Mouse (Mus musculus) urinary bladder, adult 18-20 months (tissue): ENCODE results near the gene Creb3l4.

Source experiments
- DNase-seq, 2 experiments: peaks; one replicate each; pipeline ENCODE4 v3.0.0; 2022; ENCODE audit warnings: low spot score in 2 of 2, mixed read lengths in 2 of 2

Creb3l4 gene

DNA sequence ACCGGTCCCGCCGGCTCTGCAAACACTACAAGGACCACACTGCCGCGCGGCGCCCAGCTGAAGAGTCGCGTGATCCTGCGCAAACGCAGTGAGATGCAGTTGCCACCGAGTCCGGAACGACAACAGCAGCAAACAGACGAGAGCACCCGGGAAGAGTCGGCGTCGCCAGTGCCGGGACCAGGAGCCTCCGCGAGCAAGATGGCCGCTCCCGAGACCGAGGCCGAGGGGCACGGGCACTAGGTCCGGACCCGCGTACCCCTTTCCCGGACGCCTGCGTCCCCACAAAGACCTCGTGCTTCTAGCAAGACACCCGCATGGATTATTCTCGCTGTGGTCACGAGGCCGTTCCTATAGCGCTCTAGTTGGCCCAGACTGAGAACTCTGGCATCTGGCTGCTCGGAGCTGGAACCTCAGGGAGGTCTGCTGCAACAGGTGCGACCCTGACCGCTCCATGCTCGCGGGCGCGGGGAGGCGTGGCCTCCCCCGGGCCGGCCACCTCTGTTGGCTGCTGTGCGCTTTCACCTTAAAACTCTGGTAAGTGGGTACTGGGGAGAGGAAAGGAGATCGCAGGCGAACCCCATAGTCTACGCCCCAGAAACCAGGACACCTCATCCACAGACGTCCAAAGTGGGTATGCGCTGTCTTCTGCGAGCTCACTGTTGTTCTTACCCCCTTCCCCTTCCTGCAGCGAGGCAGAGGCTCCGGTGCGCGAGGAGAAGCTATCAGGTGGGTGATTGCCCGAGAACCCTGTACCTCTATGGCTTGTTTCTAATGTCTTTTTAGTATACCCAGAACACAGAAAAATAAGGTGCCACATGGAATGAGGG lies 11.6 kb downstream of the Creb3l4 start, which contains the start of gene Jtb:
Gene Jtb (plus strand): TSS at position 91 of the 827 bp plus-strand sequence.
- peak; percentile 77 to 93 for DNase-seq

DNA sequence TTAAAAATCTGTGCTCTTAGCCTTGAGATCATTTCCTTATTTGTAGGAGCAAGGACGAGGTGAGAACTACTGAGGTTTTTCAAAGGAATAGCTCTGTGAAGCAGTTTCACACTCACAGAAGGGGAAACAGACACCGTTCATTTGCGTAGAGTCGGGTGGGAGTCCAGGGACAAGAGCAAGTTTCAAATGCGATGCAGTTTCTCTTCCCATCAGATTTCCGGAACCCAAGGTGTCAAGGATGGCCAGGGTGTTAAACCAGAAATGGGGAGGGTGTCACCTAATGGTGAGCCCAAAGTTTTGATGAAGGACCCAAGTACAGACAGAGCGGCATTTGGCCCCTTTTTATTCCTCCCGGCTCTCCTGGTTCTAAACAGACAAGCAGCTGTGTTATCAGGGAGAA lies 12.2 kb downstream of the Creb3l4 start:
- DNase-seq = no peak

DNA sequence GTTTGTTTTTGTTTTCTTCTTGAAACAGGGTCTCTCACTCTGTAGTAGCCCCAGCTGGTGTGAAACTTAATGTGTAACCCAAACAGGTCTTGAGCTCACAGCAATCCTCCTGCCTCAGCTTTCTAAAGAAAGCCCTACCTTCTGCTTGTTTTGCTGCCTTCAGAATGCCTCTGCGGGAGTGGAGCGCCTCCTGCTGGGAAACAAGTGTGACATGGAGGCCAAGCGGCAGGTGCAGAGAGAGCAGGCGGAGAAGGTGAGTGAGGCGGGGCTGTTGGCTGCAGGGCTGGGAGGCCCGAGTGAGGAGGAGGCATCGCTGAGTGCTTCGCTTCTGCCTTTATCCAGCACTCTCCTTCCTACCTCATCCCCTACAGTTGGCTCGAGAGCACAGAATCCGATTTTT lies 19.0 kb downstream of the Creb3l4 start:
- DNase-seq = no peak

DNA sequence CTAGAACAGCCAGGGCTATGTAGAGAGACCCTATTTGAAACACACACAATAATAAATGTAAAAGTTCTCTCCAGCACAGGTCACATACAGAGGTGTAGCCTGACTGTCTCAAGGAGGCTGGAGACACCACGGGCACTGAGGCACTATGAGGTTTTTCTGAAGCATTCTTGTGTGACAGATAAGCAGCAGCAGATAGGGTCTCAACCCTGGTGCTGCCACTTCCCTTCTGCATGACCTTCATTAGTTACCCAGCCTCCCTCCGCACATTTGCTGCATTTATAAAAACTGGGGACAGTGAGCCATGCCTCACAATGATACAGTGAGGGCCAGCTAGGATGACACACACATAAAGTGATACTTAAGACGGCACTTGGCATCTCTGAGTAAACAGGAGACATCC lies 20.4 kb downstream of the Creb3l4 start:
- DNase-seq = no peak

DNA sequence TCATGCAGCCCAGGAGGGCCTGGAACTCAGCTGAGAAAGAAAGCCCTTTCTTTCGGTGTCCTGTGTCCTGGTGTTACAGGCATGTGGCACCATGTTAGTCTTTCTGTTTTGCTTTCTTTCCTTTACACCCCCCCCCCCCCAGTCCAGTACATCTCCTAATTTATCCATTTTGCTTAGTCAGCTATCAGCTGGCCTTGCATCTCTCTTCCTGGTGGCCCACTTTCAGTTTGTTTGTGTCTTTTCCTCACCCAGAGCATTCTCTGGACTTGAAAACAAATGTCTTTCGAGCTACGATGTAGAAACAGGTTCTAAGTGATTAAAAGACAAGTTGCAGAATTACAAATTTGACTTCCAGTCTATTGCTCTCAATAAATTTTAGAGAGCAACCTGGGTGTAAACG lies 20.9 kb downstream of the Creb3l4 start:
- no peak for DNase-seq

DNA sequence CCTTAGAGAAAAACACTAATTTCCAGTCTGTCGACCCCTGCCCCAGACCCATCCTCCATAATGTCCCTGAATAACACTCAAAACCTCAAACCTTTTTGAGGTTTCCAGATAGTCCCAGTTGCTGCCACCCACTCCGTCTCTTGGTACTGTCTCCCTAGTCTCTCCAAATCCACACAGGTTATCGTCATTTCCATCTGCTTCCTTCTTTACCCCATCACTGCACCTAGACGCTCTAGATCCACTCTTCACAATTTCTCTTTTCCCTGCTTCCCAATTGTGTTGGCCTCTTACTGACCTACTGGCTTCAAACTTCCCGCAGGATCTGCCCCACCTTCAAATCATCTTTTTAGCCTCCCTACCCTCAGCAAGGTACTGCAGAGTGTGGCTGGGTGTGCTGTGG lies 22.2 kb downstream of the Creb3l4 start:
- DNase-seq = no peak

DNA sequence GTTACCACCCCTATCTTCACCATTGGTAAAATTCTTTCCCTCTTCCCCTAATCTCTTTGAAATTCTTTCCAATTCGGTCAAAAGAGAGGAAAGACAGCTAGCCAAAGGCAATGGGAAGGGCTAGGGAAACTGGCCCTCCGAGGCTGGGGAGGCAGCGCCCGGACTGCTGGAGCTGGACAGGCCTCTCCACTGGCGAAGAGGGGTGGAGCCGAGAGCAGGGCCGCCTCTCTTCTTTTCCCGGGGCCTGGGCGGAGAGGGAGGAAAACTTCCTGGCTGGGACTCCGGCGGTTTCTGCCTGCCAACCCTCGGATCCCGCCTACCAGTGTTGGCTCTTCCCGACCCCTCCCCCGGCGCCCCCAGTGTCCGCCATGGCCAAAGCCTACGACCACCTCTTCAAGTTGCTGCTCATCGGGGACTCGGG lies 22.8 kb downstream of the Creb3l4 start:
- DNase-seq = peak; percentile 73 to 79

DNA sequence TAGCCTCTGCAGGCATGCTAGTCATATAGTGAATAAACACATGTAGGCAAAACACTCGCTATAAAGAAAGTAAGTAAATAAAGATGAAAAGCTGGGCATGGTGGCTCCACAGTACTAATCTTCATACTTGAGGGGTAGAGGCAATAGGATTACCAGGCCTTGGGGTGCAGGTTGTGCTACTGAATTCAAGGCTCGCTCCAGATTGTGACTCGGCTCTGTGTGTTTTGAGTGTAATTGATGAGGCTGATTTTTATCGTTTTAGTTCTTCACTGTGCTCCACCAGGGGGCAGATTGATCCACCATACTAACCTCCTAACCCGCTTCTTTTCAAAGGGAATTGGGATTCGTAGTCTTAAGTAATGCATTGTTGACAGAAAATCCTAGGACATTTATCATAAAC lies 23.2 kb downstream of the Creb3l4 start:
- no peak for DNase-seq

DNA sequence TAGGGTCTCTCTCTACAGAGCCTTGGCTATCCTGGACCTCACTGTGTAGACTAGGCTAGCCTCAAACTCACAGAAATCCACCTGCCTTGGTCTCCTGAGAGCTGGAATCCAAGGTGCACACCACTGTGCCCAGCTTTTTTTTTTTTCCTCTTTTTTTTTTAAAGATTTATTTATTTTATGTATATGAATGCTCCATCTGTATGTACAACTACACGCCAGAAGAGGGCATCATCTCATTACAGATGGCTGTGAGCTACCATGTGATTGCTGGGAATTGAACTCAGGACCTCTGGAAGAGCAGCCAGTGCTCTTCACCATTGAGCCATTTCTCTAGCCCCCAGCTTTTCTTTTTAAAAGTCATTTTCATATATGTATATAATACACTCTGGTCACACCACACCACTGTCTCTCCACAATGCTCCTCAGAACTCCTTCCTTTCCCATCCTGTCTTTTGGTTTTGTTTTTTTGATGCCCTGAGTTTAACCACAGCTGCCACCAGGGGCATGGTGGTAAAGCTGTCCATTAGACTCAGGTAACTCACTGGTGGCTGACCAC lies 27.4 kb downstream of the Creb3l4 start:
- DNase-seq = no peak

DNA sequence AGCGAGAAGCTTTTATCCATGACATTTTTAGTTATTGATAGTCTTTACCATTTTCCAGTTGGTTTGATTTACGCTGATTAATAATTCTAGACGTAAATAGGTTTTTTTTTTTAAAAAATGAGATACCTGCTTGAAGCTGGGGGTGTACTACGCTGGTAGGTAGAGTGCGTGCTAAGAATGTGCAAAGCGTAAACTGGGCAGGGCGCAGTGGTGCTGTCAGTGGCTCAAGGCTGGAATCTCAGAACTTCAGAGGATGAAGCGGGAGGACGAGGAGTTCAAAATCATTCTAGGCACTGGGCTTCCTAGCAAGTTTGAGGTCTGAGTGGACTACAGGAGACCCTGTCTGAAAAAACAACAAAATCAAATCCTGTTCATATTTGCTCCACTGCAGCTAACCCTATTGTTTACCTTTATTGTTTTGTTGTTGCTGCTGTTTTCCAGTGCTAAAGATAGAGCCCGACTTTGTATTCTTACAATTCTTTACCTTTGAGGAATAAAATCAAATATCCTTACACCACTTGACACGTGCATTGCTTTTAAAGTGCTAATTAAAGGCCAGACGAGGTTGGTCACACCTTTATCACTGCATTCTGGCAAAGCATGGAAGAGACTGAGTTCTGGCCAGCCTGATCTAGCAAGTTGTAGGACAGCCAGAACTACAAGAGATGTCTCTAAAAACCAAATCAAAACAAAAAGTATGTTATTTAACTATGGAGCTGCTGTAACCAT lies 29.2 kb downstream of the Creb3l4 start:
- no peak for DNase-seq

DNA sequence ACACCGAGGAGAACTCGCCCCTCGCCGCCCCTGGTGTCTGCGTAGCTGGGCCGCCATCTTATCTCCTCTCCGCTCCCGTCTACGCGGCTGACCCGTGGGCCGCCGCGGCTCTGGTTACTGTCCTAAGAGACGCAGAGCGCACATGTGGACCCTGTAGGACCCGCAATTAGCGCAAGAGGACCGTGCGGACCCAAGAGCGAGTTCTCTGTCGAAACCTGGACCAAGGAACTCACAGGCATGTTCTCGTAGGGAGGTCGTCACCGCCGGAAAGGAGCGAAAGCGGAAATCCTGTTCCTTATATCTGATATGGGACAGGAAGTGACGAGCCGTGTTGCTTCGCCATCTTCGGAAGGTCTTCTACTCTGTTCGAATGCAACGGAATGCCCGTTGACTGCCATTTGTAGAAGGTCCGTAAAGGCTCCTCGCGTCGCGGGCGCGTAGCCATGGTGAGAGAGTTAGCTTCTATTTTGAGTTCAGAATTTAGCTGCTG lies 29.9 kb downstream of the Creb3l4 start, which contains the start of the genes Rps27 and Rab13:
Gene Rps27 (minus strand): TSS at position 275 of the 490 bp plus-strand sequence.
Gene Rab13 (plus strand): TSS at position 319 of the 490 bp plus-strand sequence.
- peak; percentile 86 to 88 for DNase-seq

DNA sequence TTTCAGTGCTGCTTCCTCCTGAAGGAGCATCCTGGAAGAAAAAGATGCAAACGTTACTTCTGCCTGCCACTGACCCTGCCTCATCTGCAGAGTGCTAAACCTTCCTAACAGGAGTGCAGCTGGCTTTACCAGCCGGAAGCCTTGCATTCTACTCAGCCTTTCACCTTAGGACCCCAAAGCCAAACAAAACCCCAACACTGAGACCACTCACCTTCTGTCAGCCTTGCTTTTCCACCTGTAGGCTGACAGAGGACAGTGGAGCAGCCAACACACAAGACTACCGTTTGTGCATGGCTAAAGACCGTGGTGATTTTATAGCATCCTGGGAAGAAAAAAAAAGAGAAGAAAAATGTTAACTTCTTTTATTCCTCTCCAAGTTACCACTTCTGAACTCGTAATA lies 30.6 kb downstream of the Creb3l4 start:
- DNase-seq = no peak

DNA sequence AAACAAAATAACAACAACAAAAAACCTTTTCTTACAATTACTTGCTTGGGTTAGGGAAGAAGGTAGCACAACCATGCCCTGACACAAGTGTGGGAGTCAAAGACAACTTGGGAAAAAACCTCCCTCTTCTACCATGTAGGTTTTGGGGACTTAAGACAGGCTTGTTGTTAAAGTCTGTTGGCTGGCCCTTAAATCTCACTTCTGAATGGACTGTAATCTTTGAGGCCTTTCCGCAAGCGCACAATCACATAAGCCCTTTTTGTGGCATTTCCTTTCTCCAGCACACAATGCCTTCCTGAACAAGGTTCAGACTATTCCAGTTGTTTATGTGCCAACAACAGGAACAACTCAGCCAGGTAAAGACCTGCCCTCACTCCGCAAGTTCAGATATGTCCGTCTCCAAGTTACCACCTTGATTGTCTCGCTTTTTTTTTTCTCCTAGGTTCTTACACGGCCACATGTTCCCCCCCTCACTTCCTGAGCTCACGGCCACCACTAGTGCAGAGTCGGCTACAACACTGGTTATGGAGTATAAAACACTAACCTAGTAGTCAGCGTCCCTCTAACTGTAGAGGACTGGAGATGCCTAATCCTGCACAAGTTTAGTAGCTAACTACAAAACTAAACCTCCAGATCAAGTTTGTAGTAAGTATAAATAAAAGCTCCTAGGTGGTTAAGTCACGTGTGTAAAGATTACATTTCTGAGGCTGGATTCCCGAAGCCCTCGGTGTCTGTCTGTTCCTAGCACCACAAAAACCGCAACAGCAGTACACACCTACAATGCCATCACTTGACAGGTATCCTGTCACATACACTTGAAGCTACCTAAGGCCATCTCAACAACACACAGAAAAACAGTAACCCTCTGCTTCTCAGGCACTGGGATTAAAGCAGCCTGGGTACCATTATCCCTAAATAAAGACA lies 31.6 kb downstream of the Creb3l4 start:
- DNase-seq = no peak

DNA sequence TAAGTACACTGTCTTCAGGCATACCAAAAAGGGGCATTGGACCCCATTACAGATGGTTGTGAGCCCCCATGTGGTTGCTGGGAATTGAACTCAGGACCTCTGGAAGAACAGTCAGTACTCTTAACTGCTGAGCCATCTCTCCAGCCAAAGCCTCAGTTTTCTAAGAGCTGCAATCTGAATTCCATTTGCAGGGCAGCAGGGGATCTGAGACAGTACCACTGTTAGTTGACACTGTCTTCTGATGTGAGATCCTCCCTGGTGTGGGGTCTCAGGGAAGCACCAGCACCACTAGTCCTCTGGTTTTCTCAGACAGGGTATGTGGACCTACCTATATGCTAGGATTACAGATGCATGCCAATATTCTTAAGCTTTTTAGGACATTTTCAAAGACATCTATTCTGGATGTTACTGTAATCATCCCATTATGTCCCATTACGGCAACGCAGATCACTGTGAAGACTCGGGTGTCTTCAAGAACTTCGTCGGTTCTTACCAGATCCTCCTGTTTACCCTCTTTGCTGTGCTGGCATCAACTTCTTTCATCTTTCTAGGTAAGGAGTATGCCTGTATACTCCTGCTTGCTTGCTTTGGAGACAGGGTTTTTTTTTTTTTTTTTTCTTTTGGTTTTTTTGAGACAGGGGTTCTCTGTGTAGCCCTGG lies 33.3 kb downstream of the Creb3l4 start:
- DNase-seq = no peak

DNA sequence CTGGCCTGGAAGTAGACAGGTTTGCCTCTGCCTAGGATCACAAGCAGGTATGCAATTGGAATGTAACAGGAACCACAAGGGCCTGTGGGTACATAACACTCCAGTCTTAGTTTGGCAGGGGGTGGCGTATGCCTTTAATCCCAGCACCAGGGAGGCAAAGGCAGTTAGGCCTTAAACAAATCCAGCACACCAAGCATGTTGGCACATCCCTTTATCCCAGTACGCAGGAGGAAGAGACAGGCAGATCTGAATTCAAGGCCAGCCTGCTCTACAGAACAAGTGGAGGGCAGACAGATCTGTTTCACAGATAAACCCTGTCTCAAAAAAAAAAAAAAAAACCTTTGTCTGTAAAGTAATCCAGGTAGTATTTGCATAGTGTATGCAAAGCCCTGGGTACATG lies 34.6 kb downstream of the Creb3l4 start:
- DNase-seq = no peak

DNA sequence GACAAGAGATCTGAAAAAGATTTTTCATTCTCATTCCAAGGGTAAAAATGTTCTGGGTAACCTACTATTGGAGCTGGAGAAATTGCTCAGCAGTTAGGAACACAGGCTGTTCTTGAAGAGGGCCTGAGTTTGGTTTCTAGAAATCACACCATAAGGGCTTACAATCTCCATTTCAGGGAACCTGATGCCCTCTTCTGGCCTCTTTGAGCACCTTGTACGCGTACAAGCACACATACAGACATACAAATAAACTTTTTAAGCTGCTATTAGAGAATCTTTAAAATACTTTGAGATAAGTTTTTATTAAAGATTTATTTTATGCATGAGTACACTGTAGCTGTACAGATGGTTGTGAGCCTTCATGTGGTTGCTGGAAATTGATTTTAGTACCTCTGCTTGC lies 38.7 kb downstream of the Creb3l4 start:
- no peak for DNase-seq

DNA sequence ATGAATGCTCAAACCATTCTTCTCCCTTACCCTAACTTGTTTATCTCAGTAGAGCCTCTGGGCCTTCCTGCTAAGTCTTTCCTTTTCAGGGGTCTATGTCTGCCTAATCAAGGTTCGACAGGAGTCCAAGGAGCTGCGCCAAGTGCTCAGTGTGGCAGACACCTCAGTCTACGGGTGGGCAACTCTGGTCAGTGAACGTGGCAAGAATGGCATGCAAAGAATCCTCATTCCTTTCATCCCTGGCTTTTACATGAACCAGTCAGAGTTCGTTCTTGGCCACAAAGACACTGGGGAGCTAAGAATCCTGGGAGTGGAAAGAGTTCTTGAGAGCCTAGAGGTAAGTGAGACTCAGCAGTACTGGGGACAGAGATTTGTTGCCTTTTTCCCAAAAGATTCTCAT lies 39.7 kb downstream of the Creb3l4 start:
- DNase-seq = no peak

DNA sequence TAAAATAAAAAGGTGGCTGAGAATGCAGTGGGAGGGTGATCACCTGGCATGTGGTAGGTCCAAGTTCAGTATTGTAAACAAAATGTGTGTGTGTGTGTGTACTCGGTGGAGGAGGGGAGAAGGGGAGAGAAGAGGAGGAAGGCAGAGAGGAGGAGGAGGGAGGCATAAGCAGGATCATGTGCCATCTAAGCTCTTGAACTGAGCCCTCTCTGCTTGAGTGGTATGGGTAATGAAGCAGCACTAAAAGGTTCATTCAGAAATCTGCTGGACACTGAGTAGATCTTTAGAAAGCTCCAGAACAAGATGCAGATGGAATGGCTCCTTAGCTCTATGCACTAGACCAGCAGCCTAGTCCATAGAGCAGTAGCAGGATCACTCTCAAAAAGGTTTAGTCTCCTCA lies 40.4 kb downstream of the Creb3l4 start:
- DNase-seq = no peak

DNA sequence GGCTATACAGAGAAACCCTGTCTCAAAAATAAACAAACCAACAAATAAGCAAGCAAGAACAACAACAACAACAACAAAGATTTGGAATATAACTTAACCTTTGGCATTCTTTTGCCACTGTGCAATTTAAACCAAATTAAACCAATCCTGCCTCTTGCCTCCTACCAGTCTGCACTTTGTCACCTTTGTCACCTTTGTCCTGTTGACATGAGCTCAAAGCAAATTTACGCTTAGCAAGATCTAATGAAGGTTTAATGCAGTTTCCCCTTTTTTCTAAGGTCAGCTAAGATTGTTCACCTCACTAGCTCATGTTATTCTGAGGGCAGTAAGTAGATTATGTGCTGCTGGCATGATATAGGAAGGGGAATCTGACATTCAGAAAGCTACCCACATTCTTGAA lies 45.8 kb downstream of the Creb3l4 start:
- no peak for DNase-seq

DNA sequence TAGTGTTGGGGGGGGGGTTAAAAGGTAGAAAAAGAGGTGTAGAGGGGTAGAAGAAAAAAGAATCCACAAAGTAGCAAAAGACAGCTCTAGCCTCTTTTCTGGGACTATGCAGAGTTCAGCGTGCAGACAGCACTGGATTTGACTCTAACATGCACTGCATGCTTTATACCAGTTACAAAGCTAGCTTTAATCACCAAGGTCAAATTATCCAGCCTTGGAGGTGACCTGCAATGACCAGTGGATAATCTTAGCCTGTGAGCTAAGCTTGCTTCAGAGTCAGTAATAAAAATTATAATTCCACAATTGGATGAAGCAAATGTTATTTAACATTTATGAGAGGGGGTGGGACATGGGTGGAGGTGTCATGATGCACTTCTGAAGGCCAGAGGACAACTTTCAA lies 47.7 kb downstream of the Creb3l4 start:
- DNase-seq = no peak

DNA sequence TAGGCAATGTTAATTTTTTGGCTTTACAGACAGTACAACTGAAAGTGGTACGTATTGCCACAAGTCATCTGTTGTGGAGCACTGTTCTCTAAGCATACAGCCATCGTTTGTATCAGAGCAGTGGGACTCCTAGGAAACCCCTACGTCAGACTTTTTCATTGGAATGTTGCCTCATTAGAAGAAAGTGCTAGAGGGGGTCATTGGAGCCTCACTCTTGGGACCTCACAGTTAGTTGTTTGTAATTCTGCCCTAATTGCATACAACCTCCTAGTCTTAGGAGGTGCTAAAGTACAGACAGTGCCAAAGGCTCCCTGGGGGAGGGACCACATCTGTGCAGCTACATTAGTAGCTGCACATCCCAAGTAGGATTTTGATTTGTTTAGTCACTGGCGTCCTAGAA lies 48.6 kb downstream of the Creb3l4 start:
- DNase-seq = no peak
